Mouse (Mus musculus) C2C12 (cell line): ENCODE results near the gene Kat6b. TPM values are rescaled to one million over a fixed set of nuclear protein-coding genes. Genes with fewer than 3 reads are reported as not detected.
A peak's percentile ranks its signal among the peaks of the same experiment; 100 is the strongest.

Experiments
- H3K27me3 ChIP-seq: one replicate; pipeline ENCODE4 v1.6.1; 2011; ENCODE audit not compliant: control insufficient read depth, insufficient read depth, insufficient read length
- H3K36me3 ChIP-seq: one replicate; pipeline ENCODE4 v1.6.1; 2011; ENCODE audit not compliant: control insufficient read depth, insufficient read depth
- H3K4me3 ChIP-seq: one replicate; pipeline ENCODE4 v1.5.1; 2011; ENCODE audit warnings: mild to moderate bottlenecking, control low read depth; ENCODE audit not compliant: poor library complexity, insufficient read depth, severe bottlenecking
- H3K79me2 ChIP-seq: one replicate; pipeline ENCODE4 v1.6.1; 2011; ENCODE audit not compliant: control insufficient read depth, insufficient read depth
- H3K79me3 ChIP-seq: one replicate; pipeline ENCODE4 v1.6.1; 2011; ENCODE audit warnings: low read depth, control low read depth
- H3ac ChIP-seq: one replicate; pipeline ENCODE3; 2011; ENCODE audit warnings: low read depth; ENCODE audit not compliant: control insufficient read depth, insufficient read length
- CEBPB ChIP-seq: IDR thresholded peaks from one replicate; pipeline ENCODE4 v1.6.1; 2011; ENCODE audit warnings: low read depth, mild to moderate bottlenecking, control low read depth, moderate library complexity
- CTCF ChIP-seq: IDR thresholded peaks from one replicate; pipeline ENCODE4 v1.5.1; 2011; ENCODE audit not compliant: control insufficient read depth, insufficient read depth, insufficient read length
- FOSL1 ChIP-seq: IDR thresholded peaks from one replicate; pipeline ENCODE4 v1.8.0; 2011; ENCODE audit warnings: mild to moderate bottlenecking, low read length; ENCODE audit not compliant: poor library complexity, insufficient read depth, severe bottlenecking
- MAX ChIP-seq: IDR thresholded peaks from one replicate; pipeline ENCODE4 v1.6.1; 2011; ENCODE audit warnings: mild to moderate bottlenecking, control low read depth
- MYOD1 ChIP-seq: IDR thresholded peaks from one replicate; pipeline ENCODE4 v1.6.1; 2011; ENCODE audit warnings: low read depth; ENCODE audit not compliant: control insufficient read depth, insufficient read length
- MYOG ChIP-seq: IDR thresholded peaks from one replicate; pipeline ENCODE4 v1.6.1; 2011; ENCODE audit not compliant: control insufficient read depth, insufficient read length; ENCODE audit errors: extremely low read depth
- USF1 ChIP-seq: IDR thresholded peaks from one replicate; pipeline ENCODE4 v1.6.1; 2011; ENCODE audit warnings: low read depth, mild to moderate bottlenecking, control low read depth, moderate library complexity
- polyA plus RNA-seq: library from polyadenylated mRNA; unstranded; fragments of >200 nt; fragmentation: generic; extraction: Trizol; gene quantifications from one replicate; pipeline ENCODE4 v1.2.1, GENCODE M21; 2012; ENCODE audit warnings: missing spikeins

Kat6b gene
- polyA plus RNA-seq, 1 experiment = 2.7 TPM

GRCm38 (mm10) chr14:21673100-21673499 is 191.9 kb downstream of the Kat6b start:
- no peaks in the 10 kb centered on the region for H3K27me3 ChIP-seq
- H3K79me2 ChIP-seq = no peaks in the 10 kb centered on the region
- H3K4me3 ChIP-seq = no peak overlapping the region
- no peak overlapping the region for H3ac ChIP-seq
- H3K36me3 ChIP-seq = peaks cover 13% of the 10 kb centered on the region
- no peak for TF ChIP-seq MAX
- TF ChIP-seq USF1 = no peak
- no peak for TF ChIP-seq CEBPB
- TF ChIP-seq FOSL1 = no peak
- no peak for TF ChIP-seq MYOD1
- no peak for TF ChIP-seq MYOG
- TF ChIP-seq CTCF = no peak
- H3K79me3 ChIP-seq = no peaks in the 10 kb centered on the region

DNA sequence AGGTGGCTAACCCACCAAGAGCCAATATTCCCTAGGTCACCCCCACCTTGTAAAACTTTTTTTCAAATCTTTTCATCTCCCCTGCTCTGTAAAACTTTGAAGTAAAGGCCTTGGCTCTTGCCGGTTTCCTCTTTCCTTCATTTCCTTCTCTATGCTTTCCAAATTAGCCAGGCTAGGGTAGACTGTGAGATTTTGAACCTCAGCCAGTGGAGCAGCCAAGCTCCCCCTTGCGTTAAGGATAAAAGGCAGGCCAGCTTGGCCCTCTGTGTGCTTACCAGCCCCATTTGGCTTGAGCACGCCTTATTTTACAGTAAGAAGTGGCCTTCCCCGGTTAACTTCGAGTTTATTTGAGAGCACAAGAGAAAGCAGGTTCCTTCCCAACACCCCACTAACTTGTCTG is 193.2 kb downstream of the Kat6b start:
- Histone ChIP-seq H3K4me3 (no peak overlapping the region), H3K79me2 (no peaks in the 10 kb centered on the region), H3K79me3 (no peaks in the 10 kb centered on the region), H3K27me3 (no peaks in the 10 kb centered on the region), H3ac (no peak overlapping the region), H3K36me3 (peaks cover 3% of the 10 kb centered on the region)
- no peak for TF ChIP-seq MYOG
- TF ChIP-seq MYOD1 = no peak
- TF ChIP-seq FOSL1 = no peak
- no peak for TF ChIP-seq USF1
- no peak for TF ChIP-seq CTCF
- TF ChIP-seq MAX = no peak
- no peak for TF ChIP-seq CEBPB

DNA sequence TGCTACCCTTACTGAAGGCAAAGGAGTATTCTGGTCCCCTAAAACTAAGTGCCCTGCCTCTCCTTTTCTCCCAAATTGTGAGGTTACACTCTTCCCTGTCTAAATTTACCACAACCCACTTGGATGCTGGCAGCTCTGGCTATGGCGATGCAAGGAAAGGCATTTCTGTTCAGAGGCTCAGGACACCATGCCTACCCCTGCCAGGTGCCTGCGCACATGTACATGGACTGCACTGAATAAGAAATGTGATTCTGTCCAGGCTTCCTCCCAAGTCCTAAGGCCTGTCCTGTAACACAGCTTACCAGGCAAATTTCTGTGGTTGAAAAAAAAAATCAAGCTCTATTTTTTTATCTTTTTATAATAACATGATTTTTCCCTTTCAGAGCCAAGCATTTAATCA is 195.0 kb downstream of the Kat6b start:
- no peaks in the 10 kb centered on the region for H3K79me3 ChIP-seq
- TF ChIP-seq FOSL1 = no peak
- TF ChIP-seq CEBPB = no peak
- TF ChIP-seq MYOG = no peak
- no peak for TF ChIP-seq MYOD1
- TF ChIP-seq MAX = no peak
- no peak for TF ChIP-seq CTCF
- no peak for TF ChIP-seq USF1
- H3K4me3 ChIP-seq = no peak overlapping the region
- no peaks in the 10 kb centered on the region for H3K79me2 ChIP-seq
- no peaks in the 10 kb centered on the region for H3K27me3 ChIP-seq
- no peaks in the 10 kb centered on the region for H3K36me3 ChIP-seq
- no peak overlapping the region for H3ac ChIP-seq

DNA sequence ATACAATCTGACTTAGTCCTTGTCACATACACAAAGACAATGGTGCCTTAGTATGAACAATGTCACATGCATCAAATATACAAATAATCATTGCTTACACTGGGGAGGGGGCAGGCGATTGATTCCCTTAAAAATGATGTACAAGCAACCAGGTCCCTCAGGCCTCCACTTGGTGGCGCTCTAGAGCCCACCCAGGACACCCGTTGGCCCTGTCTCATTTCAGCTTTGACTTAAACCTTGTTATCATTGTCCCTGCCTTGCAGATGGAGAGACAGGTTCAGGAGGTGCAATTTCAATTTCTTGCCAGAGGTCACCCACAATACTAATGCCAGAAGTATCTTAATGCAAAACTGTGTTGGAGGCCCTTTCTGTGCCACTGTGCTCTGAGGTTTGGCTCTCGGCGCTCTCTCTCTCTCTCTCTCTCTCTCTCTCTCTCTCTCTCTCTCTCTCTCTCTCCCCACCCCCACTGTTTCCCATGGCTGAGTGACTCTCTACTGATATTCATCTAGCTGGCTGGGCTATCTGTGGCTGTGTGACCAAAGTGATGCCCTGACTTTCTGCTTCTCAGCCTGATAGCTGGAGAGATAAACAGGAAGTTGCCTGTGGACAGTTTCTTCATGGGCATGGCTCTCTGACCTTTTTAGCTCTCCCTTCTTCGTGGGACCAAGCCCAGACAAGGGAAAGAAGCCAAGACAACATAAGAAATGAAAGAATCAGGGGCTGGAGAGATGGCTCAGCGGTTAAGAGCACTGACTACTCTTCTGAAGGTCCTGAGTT is 197.5 kb downstream of the Kat6b start:
- H3K36me3 ChIP-seq = no peaks in the 10 kb centered on the region

DNA sequence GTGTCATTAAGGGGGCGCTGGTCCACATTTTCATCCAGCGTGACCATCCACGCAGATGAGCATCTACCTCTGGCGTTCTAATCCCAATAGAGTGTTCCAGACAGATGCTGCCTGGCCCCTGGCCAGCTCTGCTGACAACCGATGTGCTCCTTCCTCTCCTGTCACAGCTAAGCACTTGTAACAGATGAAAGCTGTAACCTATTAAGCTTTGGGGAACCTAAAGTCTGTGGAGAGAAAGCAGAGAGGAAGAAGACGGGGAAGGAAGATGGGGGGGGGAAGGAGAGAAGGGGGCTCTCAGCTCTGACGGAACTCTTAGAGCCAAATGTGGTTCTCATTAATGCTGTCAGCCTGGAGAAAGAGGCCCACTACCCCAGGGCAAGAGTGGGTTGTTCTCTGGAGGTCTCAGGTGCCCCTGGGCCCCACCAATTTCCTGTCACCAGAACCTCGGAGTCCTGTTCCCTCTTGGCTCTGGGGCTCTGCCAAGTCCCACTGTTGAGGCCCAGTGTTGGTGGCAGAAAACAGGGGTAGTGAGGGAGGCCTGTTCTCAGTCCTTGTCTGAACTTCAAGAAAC is 198.5 kb downstream of the Kat6b start:
- no peak overlapping the region for H3ac ChIP-seq
- H3K27me3 ChIP-seq = no peaks in the 10 kb centered on the region
- H3K79me2 ChIP-seq = no peaks in the 10 kb centered on the region
- no peak for TF ChIP-seq USF1
- TF ChIP-seq CEBPB = no peak
- TF ChIP-seq MAX = no peak
- TF ChIP-seq MYOG = no peak
- no peak for TF ChIP-seq CTCF
- TF ChIP-seq MYOD1 = no peak
- TF ChIP-seq FOSL1 = no peak
- no peaks in the 10 kb centered on the region for H3K79me3 ChIP-seq
- no peaks in the 10 kb centered on the region for H3K36me3 ChIP-seq
- H3K4me3 ChIP-seq = no peak overlapping the region

More for the DNA sequence above, 197.5 kb downstream of the Kat6b start:
- TF ChIP-seq MYOD1 (no peak), CTCF (peak; percentile 59)
- Histone ChIP-seq H3K27me3 (no peaks in the 10 kb centered on the region), H3ac (no peak overlapping the region), H3K4me3 (no peak overlapping the region), H3K79me3 (no peaks in the 10 kb centered on the region), H3K79me2 (no peaks in the 10 kb centered on the region)

DNA sequence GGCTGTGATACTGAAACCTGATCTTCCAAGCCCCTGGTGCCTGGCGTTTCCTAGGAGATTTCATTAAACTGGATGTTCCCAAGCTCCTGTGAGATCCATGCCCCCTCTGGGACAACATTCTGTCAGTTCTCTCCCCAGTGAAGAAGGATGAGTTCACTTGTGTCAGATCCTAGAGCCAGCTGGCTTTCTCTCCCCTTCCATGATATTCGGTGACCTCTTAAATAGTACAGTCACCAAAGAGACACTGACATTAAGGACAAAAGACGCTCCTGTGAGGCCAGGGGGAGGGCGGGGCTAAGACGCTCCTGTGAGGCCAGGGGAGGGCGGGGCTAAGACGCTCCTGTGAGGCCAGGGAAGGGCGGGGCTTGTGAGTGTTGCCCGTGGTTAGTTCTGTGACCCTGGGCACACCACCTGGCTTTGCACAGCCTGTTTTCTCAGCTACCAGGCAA is 201.5 kb downstream of the Kat6b start:
- Histone ChIP-seq H3K4me3 (no peak overlapping the region), H3K79me3 (no peaks in the 10 kb centered on the region), H3ac (no peak overlapping the region), H3K79me2 (no peaks in the 10 kb centered on the region), H3K36me3 (no peaks in the 10 kb centered on the region), H3K27me3 (no peaks in the 10 kb centered on the region)
- TF ChIP-seq FOSL1 (no peak), CTCF (no peak), MYOG (no peak), USF1 (no peak), MAX (no peak), CEBPB (no peak), MYOD1 (no peak)
